In the genomic region with DNA sequence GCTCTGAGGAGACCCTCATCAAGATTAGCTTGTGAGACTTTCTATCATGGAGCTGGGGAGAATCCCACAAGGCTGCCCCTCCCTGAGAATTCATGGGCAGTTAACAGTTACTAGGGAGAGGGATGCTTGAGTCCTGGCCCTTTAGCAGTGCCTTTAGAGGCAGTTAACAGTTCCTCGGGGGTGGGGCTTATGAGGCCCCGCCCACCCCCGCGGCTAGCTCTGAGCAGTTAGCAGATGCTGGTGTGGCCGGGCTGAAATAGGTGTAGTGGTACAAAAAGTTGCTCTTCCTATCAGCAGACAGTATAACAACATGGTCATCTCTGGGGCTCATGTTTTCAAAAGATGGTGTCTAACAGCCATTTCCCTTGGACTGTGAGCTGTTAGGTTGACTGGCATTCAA, we compare ENCODE assay signal across 19 mouse cellular contexts. TPM values are rescaled to one million over a fixed set of nuclear protein-coding genes. Genes with fewer than 3 reads are reported as not detected.
DNase-seq lines count a peak whose midpoint lies in the region; ATAC-seq lines count a peak whose summit lies in the region.
"Had no signal": no experiment of that assay in that cellular context is flagged by ENCODE, and none has a peak within 500 bp of the region (broad histone marks: within the 10 kb centered on the region; RNA-seq: fewer than 3 reads in every experiment).

No protein-coding gene starts in this region.

- H3K9ac ChIP-seq in liver, embryonic 12.5 days = no peak overlapping the region
- H3K9ac ChIP-seq: forebrain, embryonic 15.5 days; heart, embryonic 15.5 days; liver, embryonic 13.5 days; neural tube, embryonic 12.5 days had no signal

- H3K4me3 ChIP-seq in liver, embryonic 12.5 days = no peak overlapping the region
- H3K4me3 ChIP-seq: erythroblast, embryonic 14.5 days; forebrain, embryonic 15.5 days; gastrocnemius, adult 2 months; heart, embryonic 15.5 days; hindbrain, embryonic 10.5 days; liver, embryonic 13.5 days; midbrain, embryonic 10.5 days; neural tube, embryonic 12.5 days had no signal

- H3K27ac ChIP-seq in liver, embryonic 12.5 days = no peak overlapping the region
- H3K27ac ChIP-seq: forebrain, embryonic 15.5 days; gastrocnemius, adult 2 months; heart, embryonic 15.5 days; hindbrain, embryonic 10.5 days; liver, embryonic 13.5 days; midbrain, embryonic 10.5 days; neural tube, embryonic 12.5 days had no signal

- 19% methylated on average over 5 of the region's 5 CpGs for WGBS in liver, embryonic 12.5 days (ENCODE audit: insufficient replicate concordance)

- no peak overlapping the region for H3K4me2 ChIP-seq in liver, embryonic 12.5 days
- H3K4me2 ChIP-seq: forebrain, embryonic 15.5 days; heart, embryonic 15.5 days; liver, embryonic 13.5 days; neural tube, embryonic 12.5 days had no signal

- DNase-seq in liver (peak; percentile 12), NIH3T3 (ENCODE audit: low read depth) (peak; percentile 24)
- DNase-seq in B cell, adult 2 months = peak; percentile 34 to 43
- no peak for DNase-seq in adrenal gland, adult 18-20 months (ENCODE audit: low spot score in 2 of 2)
- DNase-seq in frontal cortex, postnatal 25 days (ENCODE audit: low spot score in 2 of 2) = no peak
- DNase-seq: cerebellum, adult 8-10 months; gastrocnemius, adult 2 months; heart, adult 11 months; liver, embryonic 13.5 days; lung, postnatal 14 days; spleen, adult 18-20 months had no signal

- H3K9me3 ChIP-seq in liver, embryonic 12.5 days (replicated peaks) = no peaks in the 10 kb centered on the region
- H3K9me3 ChIP-seq: forebrain, embryonic 15.5 days; heart, embryonic 15.5 days; hindbrain, embryonic 10.5 days; liver, embryonic 13.5 days; midbrain, embryonic 10.5 days; neural tube, embryonic 12.5 days had no signal

- H3K27me3 ChIP-seq in liver, embryonic 12.5 days (replicated peaks) = no peaks in the 10 kb centered on the region
- H3K27me3 ChIP-seq: forebrain, embryonic 15.5 days; heart, embryonic 15.5 days; liver, embryonic 13.5 days; neural tube, embryonic 12.5 days had no signal

- H3K36me3 ChIP-seq in liver, embryonic 12.5 days = no peaks in the 10 kb centered on the region
- H3K36me3 ChIP-seq: forebrain, embryonic 15.5 days; heart, embryonic 15.5 days; hindbrain, embryonic 10.5 days; liver, embryonic 13.5 days; midbrain, embryonic 10.5 days; neural tube, embryonic 12.5 days had no signal

- no peak for ATAC-seq in liver, embryonic 12.5 days
- peak; percentile 60; the same call in 1 of the 2 replicates for ATAC-seq in megakaryocyte-erythroid progenitor cell, adult 5-6 weeks (replicated peaks; ENCODE audit: low FRiP score, low TSS enrichment, poor library complexity, severe bottlenecking)
- ATAC-seq: forebrain, embryonic 15.5 days had no signal

- no peaks in the 10 kb centered on the region for H3K4me1 ChIP-seq in liver, embryonic 12.5 days
- H3K4me1 ChIP-seq: forebrain, embryonic 15.5 days; heart, embryonic 15.5 days; hindbrain, embryonic 10.5 days; liver, embryonic 13.5 days; midbrain, embryonic 10.5 days; neural tube, embryonic 12.5 days had no signal

RNA-seq across cellular contexts. Expression of a gene that starts 12.5 kb away (rescaled TPM):
- polyA plus RNA-seq in liver, embryonic 12.5 days (2016; fragmentation: Nextera tagmentation; extraction: Ambion mirVana) = 5.2 and 5.3 TPM in 2 replicates
- total RNA-seq in megakaryocyte-erythroid progenitor cell, adult 5-6 weeks (2014; fragmentation: Nextera tagmentation) = 12.5 and 16.3 TPM in 2 replicates
- total RNA-seq in megakaryocyte-erythroid progenitor cell, adult 5-6 weeks (2017) = 2.2 and 2.7 TPM in 2 replicates
- 10 to 100 TPM; 21.3 to 22.2 TPM for total RNA-seq in adrenal gland, adult 18-20 months (2021)

Comparison
In these comparisons a context has a peak if more than half of its experiments do, and no peak if none do; other contexts are left out.
1. DNase-seq: peak in liver (single experiment), B cell, adult 2 months (2 of 2) and NIH3T3 (single experiment); none in adrenal gland, adult 18-20 months (0 of 2) and frontal cortex, postnatal 25 days (0 of 2).